Mouse (Mus musculus) 3T3-L1 (cell line): Measurements from ENCODE around the gene Stab1.
A peak's percentile ranks its signal among the peaks of the same experiment; 100 is the strongest.

Experiments used
- DNase-seq: peaks from one replicate; pipeline ENCODE4 v3.0.0-alpha.2; 2015; ENCODE audit warnings: low read depth, low spot score

The Stab1 gene

DNA sequence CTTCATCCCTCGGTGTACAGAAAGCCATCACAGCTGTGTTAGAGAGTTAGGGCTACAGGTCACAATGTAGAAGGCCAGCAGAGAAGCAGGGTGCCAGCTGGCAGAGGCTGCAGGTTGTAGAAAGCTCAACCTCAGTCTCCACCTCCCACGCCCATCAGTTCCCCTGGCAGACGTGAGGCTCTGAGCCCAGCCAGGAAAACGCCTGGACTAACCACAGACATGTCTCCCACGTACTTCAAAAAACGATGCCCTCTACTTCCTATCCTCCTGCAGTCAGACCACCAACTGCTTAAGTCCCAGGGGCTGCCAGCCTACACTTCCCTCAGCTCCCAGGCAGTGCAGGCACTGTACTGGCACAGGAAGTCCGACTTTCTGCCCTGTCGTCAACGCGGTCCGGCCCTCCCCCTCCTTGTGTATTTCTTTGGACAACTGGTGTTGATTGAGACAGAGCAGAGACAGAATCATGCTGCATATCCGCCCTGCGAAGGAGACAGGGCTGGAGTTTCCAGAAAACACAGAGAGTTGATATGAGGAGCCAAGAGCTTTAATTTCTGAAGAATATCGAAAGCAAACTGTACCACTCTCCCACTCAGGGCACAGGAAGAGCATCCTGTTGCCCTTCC is 26.6 kb upstream of the Stab1 start:
- peak; percentile 74 for DNase-seq

GRCm38 (mm10) chr14:31194441-31194840 is 26.0 kb upstream of the Stab1 start:
- DNase-seq: no peak

DNA sequence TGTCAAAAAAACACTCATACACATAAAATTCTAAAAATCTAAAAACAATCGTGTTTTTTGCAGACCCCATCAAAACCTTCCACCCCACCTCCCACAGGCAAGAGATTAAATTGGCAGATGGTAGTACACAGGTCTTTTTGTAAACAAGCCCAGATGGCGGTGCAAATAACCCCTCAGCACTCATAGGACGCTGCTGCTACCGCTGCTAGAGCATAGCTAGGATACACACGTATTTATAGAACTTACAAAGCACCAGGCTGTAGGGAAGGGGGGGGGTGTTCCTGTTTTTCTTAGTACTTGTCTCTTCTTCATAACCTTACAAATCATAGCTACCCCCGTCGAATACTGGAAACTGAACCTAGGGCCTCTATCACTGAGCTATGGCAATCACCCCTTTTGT is 25.4 kb upstream of the Stab1 start:
- no peak for DNase-seq

GRCm38 (mm10) chr14:31191936-31192335 is 23.5 kb upstream of the Stab1 start:
- peak; percentile 43 for DNase-seq

DNA sequence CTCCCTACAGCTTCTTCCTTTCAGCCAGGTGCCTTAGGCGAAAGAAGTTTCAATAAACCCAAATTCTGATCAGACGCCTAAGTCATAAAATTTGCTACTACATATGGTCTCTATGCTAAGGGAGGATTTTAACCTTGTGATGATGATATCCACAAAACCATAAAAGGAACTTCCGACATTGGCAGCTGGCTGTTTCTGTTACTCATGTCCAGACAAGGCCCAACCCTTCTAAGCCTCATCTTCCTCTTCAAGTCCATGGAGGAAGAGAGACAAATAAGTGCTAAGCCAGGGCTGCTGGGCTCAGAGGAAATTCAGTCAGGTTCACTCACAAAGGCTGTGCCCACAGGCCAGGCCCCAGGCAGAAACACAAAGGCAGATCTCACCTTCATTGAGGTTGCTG is 20.9 kb upstream of the Stab1 start:
- DNase-seq: no peak

DNA sequence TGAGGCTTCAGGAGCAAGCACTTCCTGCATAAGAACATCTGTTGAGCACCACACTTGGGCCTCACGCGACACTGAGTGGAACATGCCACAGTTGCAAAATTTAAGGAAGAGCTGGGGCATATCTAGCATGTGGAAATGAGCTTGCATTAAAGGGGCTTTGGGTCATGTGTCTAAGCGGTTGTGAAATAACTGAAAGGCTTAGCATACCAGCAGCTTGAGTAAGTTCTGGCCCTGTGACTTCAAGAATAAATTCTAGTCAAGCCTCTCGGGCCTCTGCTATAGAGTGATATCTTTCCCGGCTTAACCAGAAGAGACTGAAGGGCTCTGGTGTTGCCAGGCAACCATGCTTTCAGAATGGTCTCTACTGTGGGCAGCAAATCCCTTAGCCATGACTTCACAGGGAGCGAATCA is 20.3 kb upstream of the Stab1 start:
- peak; percentile 69 for DNase-seq

DNA sequence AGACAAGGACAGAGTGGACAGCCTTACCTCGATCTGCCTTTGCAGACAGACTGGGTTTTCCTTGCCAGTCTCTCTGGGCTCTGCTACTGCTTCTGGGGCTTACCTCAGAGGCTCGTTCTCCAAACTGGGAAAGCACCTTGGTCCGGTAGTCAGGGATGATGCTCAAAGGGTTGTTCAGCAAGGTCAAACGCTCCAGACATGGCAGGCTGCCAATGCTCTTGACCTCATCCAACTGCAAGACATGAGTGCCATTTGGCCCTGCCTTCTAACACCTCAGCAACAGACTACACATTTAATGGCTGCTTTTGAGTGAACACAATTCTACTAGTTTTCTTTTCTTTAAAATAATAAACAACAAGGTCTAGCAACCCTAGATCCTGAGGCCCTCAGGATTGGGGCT is 18.2 kb upstream of the Stab1 start:
- no peak for DNase-seq

GRCm38 (mm10) chr14:31184195-31184594 is 15.8 kb upstream of the Stab1 start:
- DNase-seq: no peak

DNA sequence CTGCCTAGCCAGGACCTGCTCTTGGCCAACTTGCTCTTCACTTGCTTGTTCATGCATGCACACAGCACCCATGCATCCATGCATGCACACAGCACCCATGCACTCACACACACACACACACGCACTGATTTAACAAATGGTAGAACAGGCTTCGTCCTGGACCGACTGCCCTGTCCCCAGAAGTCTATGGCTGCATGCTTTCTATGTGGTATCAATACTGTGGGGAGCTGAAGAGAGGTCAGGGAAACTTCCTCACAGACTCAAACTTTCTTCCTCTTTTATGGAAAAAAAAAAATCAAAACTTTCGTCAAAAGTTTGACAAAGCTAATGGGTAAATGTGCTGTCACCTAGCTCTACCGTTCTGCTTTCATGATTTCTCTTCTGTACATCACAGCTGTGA is 15.1 kb upstream of the Stab1 start:
- DNase-seq: no peak

DNA sequence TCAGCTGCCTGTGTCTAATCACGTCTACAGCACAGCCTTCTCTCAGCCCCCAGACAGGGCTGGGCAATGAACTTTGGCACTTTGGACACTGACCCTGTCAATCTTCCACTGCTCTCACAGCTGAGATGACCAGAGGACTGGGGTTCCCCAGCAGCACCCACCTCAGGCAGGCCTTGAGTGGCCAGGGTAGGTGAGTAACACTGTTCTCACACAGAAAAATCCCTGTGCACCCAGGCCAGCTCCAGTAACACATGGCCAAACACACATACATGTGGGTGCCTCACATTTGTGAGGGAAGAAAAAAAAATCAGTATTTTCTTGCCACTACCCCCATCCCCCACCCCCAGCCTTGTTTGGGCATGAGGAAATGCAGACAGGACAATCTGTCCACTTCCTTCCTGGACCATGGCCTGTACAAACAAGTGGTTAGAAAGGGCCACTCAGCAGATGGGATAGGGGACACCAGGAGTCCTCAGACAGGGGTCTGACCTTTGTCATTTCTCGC is 14.4 kb upstream of the Stab1 start:
- no peak for DNase-seq

GRCm38 (mm10) chr14:31181512-31181911 is 13.1 kb upstream of the Stab1 start:
- no peak for DNase-seq

- no peak for DNase-seq
Measured at GRCm38 (mm10) chr14:31179677-31180365, 11.4 kb upstream of the Stab1 start.

GRCm38 (mm10) chr14:31177715-31178114 is 9.3 kb upstream of the Stab1 start:
- DNase-seq: no peak

- no peak for DNase-seq
Measured at GRCm38 (mm10) chr14:31177287-31177686, 8.8 kb upstream of the Stab1 start.

DNA sequence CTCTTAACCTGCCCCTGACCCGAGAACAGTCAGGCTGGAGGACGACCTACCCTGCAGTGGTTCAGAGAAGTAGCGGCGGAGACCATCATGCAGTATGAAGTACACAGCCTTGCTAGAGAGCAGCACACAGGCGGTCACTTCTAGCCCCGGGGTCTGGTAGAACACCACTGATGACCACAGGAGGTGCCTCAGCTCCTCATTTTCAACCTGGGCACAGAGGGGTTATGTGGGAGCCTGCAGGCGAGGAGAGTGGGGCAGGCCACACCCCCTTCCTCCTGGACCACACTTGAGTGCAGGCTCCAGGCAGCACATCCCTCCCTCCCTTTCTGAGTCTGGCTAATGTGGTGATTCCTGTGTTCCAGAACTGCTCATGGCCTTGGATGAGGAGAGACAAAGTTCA is 5.1 kb upstream of the Stab1 start:
- no peak for DNase-seq

GRCm38 (mm10) chr14:31172781-31173455 is 4.5 kb upstream of the Stab1 start:
- DNase-seq: no peak

DNA sequence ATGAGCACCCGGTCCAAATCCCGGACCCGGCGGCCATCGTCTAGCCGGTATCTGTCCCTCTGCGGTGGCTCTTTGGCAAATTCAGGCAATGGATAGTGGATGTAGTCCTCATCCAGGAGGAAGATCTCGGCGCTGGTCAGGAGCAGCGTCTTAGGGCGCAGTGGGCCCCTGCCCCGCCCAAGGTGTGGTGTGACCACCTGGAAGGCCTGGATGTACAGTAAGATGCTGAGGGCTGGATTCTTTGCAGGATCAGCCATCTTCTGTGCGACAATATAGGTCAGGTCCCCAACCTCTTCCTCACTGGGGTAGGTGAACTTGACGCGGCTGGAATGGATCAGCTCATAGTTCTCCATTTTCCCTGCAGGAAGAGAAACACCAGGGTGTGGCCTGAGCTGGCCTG is 3.4 kb upstream of the Stab1 start:
- DNase-seq: no peak

DNA sequence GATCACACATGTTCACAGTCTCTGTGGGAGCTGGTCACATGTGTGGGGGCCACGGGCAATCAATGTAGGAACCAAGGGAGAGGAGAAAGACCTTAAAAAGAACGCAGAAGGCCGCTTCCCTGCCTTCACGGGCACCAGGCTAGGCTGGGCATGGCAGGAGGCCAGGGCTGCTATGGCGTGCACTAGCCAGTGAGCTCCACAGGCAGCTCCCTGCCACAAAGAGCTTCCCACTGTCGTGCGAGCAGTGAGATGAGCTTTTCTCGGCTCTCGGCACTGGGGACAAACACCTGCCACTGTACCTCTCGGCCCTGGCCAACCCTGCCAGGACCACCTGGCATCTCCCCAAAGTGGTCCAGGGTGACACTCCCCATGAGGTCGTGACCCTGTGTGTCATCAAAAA is 2.9 kb upstream of the Stab1 start:
- DNase-seq: no peak

GRCm38 (mm10) chr14:31170963-31171362 is 2.5 kb upstream of the Stab1 start:
- DNase-seq: no peak

GRCm38 (mm10) chr14:31169508-31169907 is 1.1 kb upstream of the Stab1 start:
- no peak for DNase-seq

GRCm38 (mm10) chr14:31166827-31167226 is 1.6 kb downstream of the Stab1 start:
- DNase-seq: no peak

DNA sequence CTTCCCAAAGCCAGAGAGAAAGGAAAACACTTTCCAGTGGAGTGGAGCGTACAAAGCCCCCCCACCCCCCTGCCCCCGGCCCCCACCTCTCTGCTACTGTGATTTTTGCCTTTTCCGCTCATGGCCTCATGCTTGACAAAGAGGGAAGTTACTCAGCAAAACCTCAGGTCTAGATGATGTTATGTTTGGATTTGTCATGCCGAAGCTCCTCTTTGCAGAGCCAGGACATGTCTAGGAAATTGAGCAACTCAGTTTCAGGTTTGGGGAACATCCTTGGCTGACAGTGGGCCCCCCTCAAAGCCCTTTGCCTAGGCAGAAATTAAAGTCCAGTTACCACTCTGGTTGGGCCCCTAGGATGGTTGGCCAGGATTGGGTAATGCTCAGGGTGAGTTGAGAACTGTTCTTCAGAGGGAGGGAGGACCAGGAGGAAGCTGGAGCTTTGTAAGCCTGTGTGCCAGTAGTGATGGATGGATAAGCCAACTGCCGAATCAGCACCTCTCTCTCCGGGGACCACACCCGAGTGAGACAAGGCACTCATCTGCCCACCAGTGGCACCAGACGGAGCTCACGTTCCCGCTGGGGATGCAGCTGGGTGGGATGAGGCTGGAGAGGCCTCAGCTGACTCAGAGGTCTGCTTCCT is 2.3 kb downstream of the Stab1 start:
- DNase-seq: peak; percentile 9
